Mouse (Mus musculus) erythroblast, adult 5-6 weeks (primary cell): ENCODE results near the gene Spink4. TPM values are rescaled to one million over a fixed set of nuclear protein-coding genes. Genes with fewer than 3 reads are reported as not detected.

ENCODE experiments used
- ATAC-seq: replicated peaks from 2 replicates; pipeline ENCODE4 v1.8.0; 2016; ENCODE audit warnings: moderate number of reproducible peaks, mild to moderate bottlenecking, moderate TSS enrichment, inconsistent platforms; ENCODE audit not compliant: poor library complexity, low FRiP score, severe bottlenecking
- total RNA-seq, 2 experiments: library from RNA; stranded (forward) in 1 of 2; stranded (reverse) in 1 of 2; fragments of 150-400 nt in 1 of 2; fragments of 200-764, 138-1000 nt in 1 of 2; gene quantifications; 2 replicates each; pipeline versions ENCODE4 v1.2.3 to v1.2.4; 2015 to 2017; ENCODE audit warnings: low replicate concordance in 2 of 2

The Spink4 gene
- total RNA-seq, 2 experiments from 2014 or later = not detected

DNA sequence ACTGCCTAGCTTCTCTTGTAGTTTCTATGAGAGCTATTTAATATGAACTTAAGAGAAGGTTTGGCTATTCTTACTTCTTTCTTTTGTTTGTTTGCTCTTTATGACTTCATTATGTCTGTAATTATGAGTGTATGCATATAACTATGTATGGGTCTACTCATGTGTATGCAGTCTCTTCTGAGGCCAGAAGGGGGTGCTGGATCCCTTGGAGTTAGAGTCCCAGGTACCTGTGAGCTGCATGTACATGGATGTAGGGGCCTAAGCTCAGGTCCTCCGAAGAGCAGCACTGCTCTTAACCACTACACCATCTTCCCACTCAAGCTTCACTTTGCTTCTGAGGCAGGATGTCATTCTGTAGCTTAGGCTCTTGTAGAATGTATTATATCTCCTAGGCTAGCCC lies 33.7 kb downstream of the Spink4 start:
- peak; percentile 78 for ATAC-seq

DNA sequence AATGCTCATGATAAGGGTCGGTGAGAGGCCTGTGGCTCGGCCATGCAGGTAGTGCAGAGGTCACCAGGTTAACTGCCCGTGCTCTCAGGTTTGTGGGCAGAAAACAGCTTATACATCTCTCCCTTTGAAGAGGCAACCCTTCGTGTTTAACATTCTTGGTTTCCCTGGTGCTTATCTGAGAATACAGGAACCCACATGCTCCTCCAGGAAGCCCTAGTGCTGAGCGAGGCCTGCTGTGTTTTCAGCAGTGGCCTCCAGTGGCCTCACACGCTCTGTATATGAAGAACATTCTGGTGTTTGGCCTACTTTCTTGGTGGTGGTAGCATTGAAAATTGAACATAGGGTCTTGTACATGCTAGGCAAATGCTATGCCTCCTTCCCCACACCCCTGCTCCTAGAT lies 36.1 kb downstream of the Spink4 start:
- no peak for ATAC-seq

GRCm38 (mm10) chr4:40963536-40963935 lies 43.7 kb downstream of the Spink4 start:
- no peak for ATAC-seq

GRCm38 (mm10) chr4:40969161-40969560 lies 49.3 kb downstream of the Spink4 start:
- ATAC-seq = no peak

DNA sequence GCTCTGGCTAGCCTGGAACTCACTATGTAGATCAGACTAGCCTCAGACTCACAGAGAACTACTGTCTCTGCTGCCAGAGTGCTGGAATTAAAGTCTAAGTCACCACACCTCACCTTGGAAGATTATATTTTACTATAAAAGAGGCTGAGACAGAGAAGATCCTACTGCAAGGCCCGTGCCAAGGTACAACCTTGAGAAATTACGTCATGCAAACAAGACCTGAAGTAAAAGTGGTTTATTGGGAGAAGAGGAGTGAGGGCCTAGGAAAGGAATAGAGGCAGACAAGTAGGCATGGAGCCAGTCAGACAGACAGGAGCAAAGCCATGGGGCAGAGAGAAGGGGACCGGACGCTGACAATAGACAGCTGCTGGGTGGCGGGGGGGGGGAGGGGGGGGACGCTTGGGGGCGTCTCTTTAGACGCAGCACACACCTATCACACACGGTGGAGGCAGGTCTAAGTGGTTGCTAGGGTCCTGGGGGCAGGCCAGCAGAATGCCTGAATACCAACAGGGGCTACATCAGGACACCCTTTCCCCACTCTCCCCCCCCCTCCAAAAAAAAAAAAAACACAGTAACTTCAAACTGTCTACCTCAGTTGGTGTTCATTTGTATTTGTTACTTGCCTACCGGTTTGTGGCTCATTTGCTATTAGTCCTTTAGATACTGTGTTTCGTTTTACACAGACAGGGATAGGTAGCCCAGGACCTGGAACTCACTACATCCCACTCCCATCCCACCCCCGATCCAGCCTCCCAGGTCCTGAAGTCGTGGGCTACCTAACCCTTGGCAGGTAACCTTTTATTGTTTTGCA lies 50.1 kb downstream of the Spink4 start:
- no peak for ATAC-seq

- no peak for ATAC-seq
Observed at GRCm38 (mm10) chr4:40970592-40970841, 50.7 kb downstream of the Spink4 start.

DNA sequence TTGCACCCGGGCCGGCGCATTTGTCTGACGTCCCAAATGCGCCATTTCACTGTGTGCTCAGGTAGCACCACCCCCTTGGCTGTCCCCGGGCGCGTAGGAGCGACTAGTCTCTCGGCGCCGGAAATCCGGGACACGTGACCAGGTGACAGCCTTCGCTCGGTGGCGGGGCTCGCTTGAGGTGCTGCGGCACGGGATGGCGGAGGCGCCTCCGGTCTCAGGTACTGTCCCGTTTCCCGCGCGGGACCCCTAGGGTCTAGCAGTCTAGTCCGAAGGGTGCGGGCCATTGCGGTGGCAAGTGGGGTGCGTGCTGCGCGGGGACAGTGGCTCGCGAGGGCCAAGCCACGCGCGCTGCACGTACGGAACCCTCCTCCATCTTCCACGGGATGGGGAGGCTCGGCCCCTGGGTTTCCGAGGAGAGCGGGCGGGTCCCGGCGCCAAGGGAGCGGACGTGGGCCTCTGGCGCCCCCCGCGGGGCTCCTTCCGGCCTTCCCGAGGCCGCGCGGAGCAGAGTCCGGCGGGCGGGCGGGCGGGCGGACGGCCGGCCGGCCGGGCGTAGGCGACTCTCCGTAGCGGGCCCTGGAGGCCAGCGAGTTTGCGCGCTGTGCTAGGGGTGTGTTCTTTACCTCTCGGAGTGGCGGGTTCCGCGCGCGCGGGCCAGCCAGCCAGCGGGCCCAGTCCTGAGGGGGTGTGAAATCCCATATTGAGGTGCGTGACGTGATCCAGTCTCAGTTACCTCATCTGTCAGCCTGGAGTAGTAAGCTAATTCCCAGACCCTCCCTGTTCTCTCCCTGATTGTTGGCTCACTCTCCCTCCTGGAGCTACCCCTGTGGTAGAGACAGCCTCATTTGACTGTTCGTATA lies 51.2 kb downstream of the Spink4 start, which contains the start of gene Nfx1:
Gene Nfx1 (plus strand): TSS at position 65 of the 860 bp plus-strand sequence.
- ATAC-seq = peak; percentile 96

GRCm38 (mm10) chr4:40971744-40972143 lies 51.9 kb downstream of the Spink4 start:
- ATAC-seq = peak; percentile 54

DNA sequence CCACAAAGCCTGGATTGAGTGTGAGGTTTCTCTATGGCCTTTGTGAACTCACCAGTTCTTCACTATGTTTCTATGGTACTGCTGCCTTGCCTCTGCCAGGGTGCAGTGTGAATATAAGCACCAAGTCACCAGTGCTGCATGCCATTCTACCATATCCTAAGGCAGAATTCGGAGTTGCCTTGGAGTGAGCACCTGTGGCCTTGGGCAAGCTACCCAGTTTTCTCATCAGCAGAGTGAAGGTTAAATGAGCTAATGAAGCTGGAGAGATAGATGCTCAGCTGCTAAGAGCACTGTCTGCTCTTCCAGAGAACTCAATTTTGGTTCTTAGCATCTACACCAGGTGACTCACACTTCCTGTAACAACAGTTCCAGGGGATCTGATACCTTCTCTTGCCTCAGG lies 54.2 kb downstream of the Spink4 start:
- no peak for ATAC-seq

DNA sequence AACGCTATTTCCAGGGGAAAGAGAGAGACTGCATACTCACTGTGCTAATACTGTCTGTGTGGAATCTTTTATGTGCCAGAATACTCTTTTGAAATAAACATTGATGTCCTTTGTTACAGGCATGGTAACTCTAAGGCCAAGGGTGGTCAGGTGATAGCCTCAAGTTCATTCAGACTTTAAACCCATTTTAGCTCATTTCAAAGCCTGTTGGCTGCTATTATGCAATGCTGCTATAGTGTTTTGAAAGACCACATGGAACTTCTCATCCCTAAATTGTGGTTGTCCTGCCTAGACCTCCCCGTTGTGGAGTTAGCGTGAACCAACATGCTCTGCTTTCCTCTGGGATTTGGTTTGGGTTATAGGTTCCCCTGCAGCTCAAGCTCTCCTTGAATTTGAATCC lies 55.8 kb downstream of the Spink4 start:
- no peak for ATAC-seq

- no peak for ATAC-seq
Observed at GRCm38 (mm10) chr4:40976651-40977050, 56.8 kb downstream of the Spink4 start.

DNA sequence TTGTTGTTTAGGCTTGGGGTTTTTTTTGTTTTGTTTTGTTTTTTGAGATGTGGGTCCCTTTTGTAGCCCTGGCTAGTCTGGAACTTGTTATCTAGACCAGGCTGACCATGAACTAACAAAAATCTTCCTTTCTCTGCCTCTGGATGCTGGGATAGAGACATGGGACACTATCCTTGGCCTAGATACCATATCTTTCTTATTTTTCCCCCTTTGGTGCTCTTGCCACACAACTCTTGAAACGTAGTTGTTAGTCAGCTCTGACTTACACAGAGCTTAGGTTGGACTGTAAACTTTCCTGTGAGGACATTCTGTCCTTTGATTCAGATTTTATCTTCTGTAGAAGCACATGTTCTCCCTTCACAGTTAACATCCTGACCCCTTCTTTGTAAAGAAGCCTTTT lies 59.6 kb downstream of the Spink4 start:
- no peak for ATAC-seq

Other genes starting within 250 kb of the Spink4 start
- gene Aptx, start 216.9 kb upstream of the Spink4 start, total RNA-seq (2015; ENCODE audit: low replicate concordance) = 1.2 and 3.6 TPM in 2 replicates
- gene Aptx, start 216.9 kb upstream of the Spink4 start, total RNA-seq (2017; ENCODE audit: low replicate concordance) = 1.1 and 1.7 TPM in 2 replicates
- 36.1 and 39.5 TPM in 2 replicates for gene Dnaja1, start 197.9 kb upstream of the Spink4 start, total RNA-seq (2015; ENCODE audit: low replicate concordance)
- gene Dnaja1, start 197.9 kb upstream of the Spink4 start, total RNA-seq (2017; ENCODE audit: low replicate concordance) = 45.3 and 78.4 TPM in 2 replicates
- gene Smu1, start 162.1 kb upstream of the Spink4 start, total RNA-seq (2015; ENCODE audit: low replicate concordance) = 19.0 and 23.8 TPM in 2 replicates
- 24.4 and 30.8 TPM in 2 replicates for gene Smu1, start 162.1 kb upstream of the Spink4 start, total RNA-seq (2017; ENCODE audit: low replicate concordance)
- 34.5 and 42.3 TPM in 2 replicates for gene B4galt1, start 66.0 kb upstream of the Spink4 start, total RNA-seq (2015; ENCODE audit: low replicate concordance)
- 29.7 and 31.4 TPM in 2 replicates for gene B4galt1, start 66.0 kb upstream of the Spink4 start, total RNA-seq (2017; ENCODE audit: low replicate concordance)
- gene Bag1, start 28.2 kb downstream of the Spink4 start, total RNA-seq (2015; ENCODE audit: low replicate concordance) = 28.2 and 33.2 TPM in 2 replicates
- 126 and 129 TPM in 2 replicates for gene Bag1, start 28.2 kb downstream of the Spink4 start, total RNA-seq (2017; ENCODE audit: low replicate concordance)
- gene Chmp5, start 28.4 kb downstream of the Spink4 start, total RNA-seq (2015; ENCODE audit: low replicate concordance) = 26.5 and 36.4 TPM in 2 replicates
- gene Chmp5, start 28.4 kb downstream of the Spink4 start, total RNA-seq (2017; ENCODE audit: low replicate concordance) = 42.0 and 56.2 TPM in 2 replicates
- 8.8 and 11.3 TPM in 2 replicates for gene Nfx1, start 50.9 kb downstream of the Spink4 start, total RNA-seq (2015; ENCODE audit: low replicate concordance)
- 19.3 and 22.7 TPM in 2 replicates for gene Nfx1, start 50.9 kb downstream of the Spink4 start, total RNA-seq (2017; ENCODE audit: low replicate concordance)
- not detected in 2 replicates for gene Aqp7, start 128.1 kb downstream of the Spink4 start, total RNA-seq (2015; ENCODE audit: low replicate concordance)
- gene Aqp7, start 128.1 kb downstream of the Spink4 start, total RNA-seq (2017; ENCODE audit: low replicate concordance) = not detected in 2 replicates
- gene Aqp3, start 178.1 kb downstream of the Spink4 start, total RNA-seq (2015; ENCODE audit: low replicate concordance) = not detected in 2 replicates
- not detected in 2 replicates for gene Aqp3, start 178.1 kb downstream of the Spink4 start, total RNA-seq (2017; ENCODE audit: low replicate concordance)
- 1.9 and 2.9 TPM in 2 replicates for gene Nol6, start 204.4 kb downstream of the Spink4 start, total RNA-seq (2015; ENCODE audit: low replicate concordance)
- 4.8 and 10.7 TPM in 2 replicates for gene Nol6, start 204.4 kb downstream of the Spink4 start, total RNA-seq (2017; ENCODE audit: low replicate concordance)
- 229 and 299 TPM in 2 replicates for gene Ube2r2, start 215.7 kb downstream of the Spink4 start, total RNA-seq (2015; ENCODE audit: low replicate concordance)
- gene Ube2r2, start 215.7 kb downstream of the Spink4 start, total RNA-seq (2017; ENCODE audit: low replicate concordance) = 275 and 350 TPM in 2 replicates